8 mouse cellular contexts compared by ENCODE assay signal in the genomic region with DNA sequence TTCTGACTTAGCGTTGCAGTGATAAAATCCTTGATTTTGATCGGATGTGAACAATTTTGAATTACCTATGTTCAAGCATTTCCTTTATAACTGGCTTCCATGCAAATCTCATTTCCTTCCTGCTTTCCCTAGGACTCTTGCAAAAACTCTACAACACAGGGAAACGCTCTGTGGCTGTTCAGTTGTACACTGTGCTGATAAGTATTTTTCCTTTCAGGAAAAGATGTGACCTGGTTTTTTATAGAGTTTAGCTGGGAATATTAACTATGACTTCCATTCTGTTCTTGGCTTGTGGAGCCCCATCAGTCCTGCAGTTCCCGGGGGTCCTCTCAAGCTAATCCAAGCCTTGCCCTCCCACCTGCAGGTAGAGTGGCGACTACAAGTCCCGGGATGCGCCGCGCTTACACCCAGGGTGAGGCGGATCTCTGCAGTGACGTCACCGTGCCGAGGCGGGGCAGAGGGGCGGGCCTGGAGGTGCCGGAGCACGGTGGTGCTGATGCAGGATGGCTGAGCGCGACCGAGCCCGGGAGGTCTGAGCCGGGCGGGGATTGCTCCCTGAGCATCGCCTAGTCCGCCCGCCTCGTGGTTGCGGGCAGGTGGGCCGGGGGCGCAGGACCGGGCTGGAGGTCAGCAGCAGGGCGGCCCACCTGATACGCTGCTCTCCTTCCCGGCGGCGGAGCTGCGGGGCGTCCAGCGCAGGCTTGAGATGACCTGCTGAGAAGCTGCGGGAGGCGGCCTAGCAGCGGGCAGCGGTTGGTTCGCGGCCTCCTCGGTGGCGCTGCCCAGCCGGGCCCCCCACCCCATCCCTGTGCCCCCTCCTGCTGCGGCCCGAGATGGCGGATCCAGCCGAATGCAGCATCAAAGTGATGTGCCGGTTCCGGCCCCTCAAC. TPM values are rescaled to one million over a fixed set of nuclear protein-coding genes. Genes with fewer than 3 reads are reported as not detected.
A peak's percentile ranks its signal among the peaks of the same experiment; 100 is the strongest.
DNase-seq lines count a peak whose midpoint lies in the region; ATAC-seq lines count a peak whose summit lies in the region.

A gene (plus strand): TSS at position 470 of the 890 bp plus-strand sequence.

- peak within 1 kb of the TSS; percentile 98 for H3K4me2 ChIP-seq in intestine, embryonic 16.5 days (ENCODE audit: low read depth, low read length)

- H3K27ac ChIP-seq in embryonic facial prominence, embryonic 10.5 days (replicated peaks): peak within 1 kb of the TSS; percentile 93
- H3K27ac ChIP-seq in intestine, embryonic 16.5 days (ENCODE audit: low read length): no peak within 1 kb of the TSS

- H3K9me3 ChIP-seq in embryonic facial prominence, embryonic 10.5 days: no peaks in the 10 kb centered on the region; the same call in 1 of the 2 replicates
- no peaks in the 10 kb centered on the region for H3K9me3 ChIP-seq in intestine, embryonic 16.5 days (ENCODE audit: control insufficient read depth, low read length)

- H3K4me1 ChIP-seq in embryonic facial prominence, embryonic 10.5 days: peaks cover 28% of the 10 kb centered on the region
- H3K4me1 ChIP-seq in intestine, embryonic 16.5 days (ENCODE audit: control insufficient read depth, insufficient read depth, low read length): peaks cover 7% of the 10 kb centered on the region; the same call in 1 of the 2 replicates

- intact Hi-C loops in left cerebral cortex, postnatal 14 days (cut with DNase I): loop anchor here (5.0 kb wide), 1 partner anchor 47 kb away; no protein-coding TSS in a partner anchor

- H3K4me3 ChIP-seq in embryonic facial prominence, embryonic 10.5 days: peak within 1 kb of the TSS; percentile 96
- peak within 1 kb of the TSS; percentile 73 for H3K4me3 ChIP-seq in intestine, embryonic 16.5 days (ENCODE audit: low read length)

- H3K9ac ChIP-seq in intestine, embryonic 16.5 days (ENCODE audit: low read depth, low read length): peak within 1 kb of the TSS; percentile 55

- ATAC-seq in granulocyte monocyte progenitor cell, adult 5-6 weeks (replicated peaks; ENCODE audit: poor library complexity, severe bottlenecking): peak; percentile 93
- ATAC-seq in intestine, embryonic 16.5 days: peak; percentile 99
- ATAC-seq in megakaryocyte-erythroid progenitor cell, adult 5-6 weeks (replicated peaks; ENCODE audit: low FRiP score, low TSS enrichment, poor library complexity, severe bottlenecking): peak; percentile 100

- no peaks in the 10 kb centered on the region for H3K27me3 ChIP-seq in embryonic facial prominence, embryonic 10.5 days (replicated peaks; ENCODE audit: low read depth, poor library complexity, severe bottlenecking)
- peaks cover 17% of the 10 kb centered on the region for H3K27me3 ChIP-seq in intestine, embryonic 16.5 days (replicated peaks; ENCODE audit: control insufficient read depth, insufficient read depth, low read length)

- H3K36me3 ChIP-seq in embryonic facial prominence, embryonic 10.5 days (replicated peaks): peaks cover 23% of the 10 kb centered on the region
- no peaks in the 10 kb centered on the region for H3K36me3 ChIP-seq in intestine, embryonic 16.5 days (ENCODE audit: control insufficient read depth, insufficient read depth, low read length)

- WGBS in embryonic facial prominence, embryonic 10.5 days: 5% methylated on average over 54 of the region's 54 CpGs
- 5% methylated on average over 52 of the region's 54 CpGs for WGBS in intestine, embryonic 16.5 days

- peak; percentile 90 for DNase-seq in adrenal gland, postnatal 14 days
- DNase-seq in embryonic facial prominence, embryonic 10.5 days (ENCODE audit: low spot score): peak; percentile 95
- peak; percentile 91 to 94 for DNase-seq in left cerebral cortex, postnatal 14 days (ENCODE audit: low spot score in 2 of 2)
- peak; percentile 94 for DNase-seq in right cerebral cortex, postnatal 14 days
- peak; percentile 88 for DNase-seq in urinary bladder, postnatal 14 days (ENCODE audit: low spot score)

RNA-seq across cellular contexts. Expression of the gene that starts here (rescaled TPM):
- 7.0 and 10.0 TPM in 2 replicates for total RNA-seq in adrenal gland, postnatal 14 days (2021)
- 30.4 and 30.8 TPM in 2 replicates for polyA plus RNA-seq in embryonic facial prominence, embryonic 10.5 days (2016; fragmentation: Nextera tagmentation; extraction: Ambion mirVana)
- not detected in 2 replicates for total RNA-seq in granulocyte monocyte progenitor cell, adult 5-6 weeks (2014; fragmentation: Nextera tagmentation)
- total RNA-seq in granulocyte monocyte progenitor cell, adult 5-6 weeks (2017): not detected in 2 replicates
- polyA plus RNA-seq in intestine, embryonic 16.5 days (2015; fragmentation: Nextera tagmentation; extraction: Ambion mirVana): 4.4 and 4.8 TPM in 2 replicates
- 100 to 1,000 TPM; 532 to 560 TPM for total RNA-seq in left cerebral cortex, postnatal 14 days (2021)
- 0.09 and 0.74 TPM in 2 replicates for total RNA-seq in megakaryocyte-erythroid progenitor cell, adult 5-6 weeks (2014; fragmentation: Nextera tagmentation)
- total RNA-seq in megakaryocyte-erythroid progenitor cell, adult 5-6 weeks (2017): 2.0 TPM in 1 of 2 replicates, not detected in the other

Comparison
In these comparisons a context has a peak if more than half of its experiments do, and no peak if none do; other contexts are left out.
1. RNA of the gene that starts here (total RNA-seq): 532 to 560 TPM in left cerebral cortex, postnatal 14 days; 7.0 to 10.0 TPM in adrenal gland, postnatal 14 days, 0.09 to 2.0 TPM in megakaryocyte-erythroid progenitor cell, adult 5-6 weeks and not detected in granulocyte monocyte progenitor cell, adult 5-6 weeks; every median in the first group is over 10 times any median in the second.
2. Peak in ATAC-seq in granulocyte monocyte progenitor cell, adult 5-6 weeks; RNA of the gene not detected or under 1 TPM.
3. Peak in every context shown above with its lines, with median percentiles within 50 percentile points of each other: DNase-seq and ATAC-seq.